Mouse (Mus musculus): ENCODE data around the gene Mllt10. TPM values are rescaled to one million over a fixed set of nuclear protein-coding genes. Genes with fewer than 3 reads are reported as not detected.
"Not testable (repeated sequence)": the region's sequence is repeated elsewhere in the genome, so short reads cannot be mapped to it uniquely, and the experiment has no call there.

Gene Mllt10
- polyA plus RNA-seq, 1 experiment from 2014 or later: 75.3 TPM

GRCm38 (mm10) chr2:18068071-18068796, 13.2 kb downstream of the Mllt10 start:
- 79% methylated on average over 4 of the region's 4 CpGs for WGBS
- H3K4me3 ChIP-seq: no peak overlapping the region
- H3K4me1 ChIP-seq: peaks cover 13% of the 10 kb centered on the region
- peaks cover 22% of the 10 kb centered on the region for H3K36me3 ChIP-seq (ENCODE audit: poor library complexity, severe bottlenecking)
- no peak overlapping the region for H3K27ac ChIP-seq
- no peaks in the 10 kb centered on the region for H3K9me3 ChIP-seq (replicated peaks)
- H3K4me2 ChIP-seq: no peak overlapping the region
- H3K27me3 ChIP-seq: no peaks in the 10 kb centered on the region
- H3K9ac ChIP-seq: no peak overlapping the region
- ATAC-seq: no peak

- WGBS: 94% methylated on average over 2 of the region's 2 CpGs
Measured at GRCm38 (mm10) chr2:18071947-18072346, 16.9 kb downstream of the Mllt10 start.

GRCm38 (mm10) chr2:18080182-18080860, 25.3 kb downstream of the Mllt10 start:
- peaks cover 62% of the 10 kb centered on the region for H3K36me3 ChIP-seq (ENCODE audit: poor library complexity, severe bottlenecking)
- 87% methylated on average over 2 of the region's 2 CpGs for WGBS
- no peaks in the 10 kb centered on the region for H3K9me3 ChIP-seq (replicated peaks)
- no peak overlapping the region for H3K27ac ChIP-seq
- H3K9ac ChIP-seq: no peak overlapping the region
- no peaks in the 10 kb centered on the region for H3K4me1 ChIP-seq
- ATAC-seq: no peak
- no peak overlapping the region for H3K4me3 ChIP-seq
- H3K27me3 ChIP-seq: no peaks in the 10 kb centered on the region
- no peak overlapping the region for H3K4me2 ChIP-seq

More at GRCm38 (mm10) chr2:18071947-18072346, 16.9 kb downstream of the Mllt10 start:
- no peak overlapping the region for H3K4me3 ChIP-seq
- no peak for ATAC-seq
- H3K36me3 ChIP-seq (ENCODE audit: poor library complexity, severe bottlenecking): peaks cover 42% of the 10 kb centered on the region
- H3K4me2 ChIP-seq: no peak overlapping the region
- no peak overlapping the region for H3K27ac ChIP-seq
- no peak overlapping the region for H3K9ac ChIP-seq
- H3K9me3 ChIP-seq (replicated peaks): no peaks in the 10 kb centered on the region
- no peaks in the 10 kb centered on the region for H3K27me3 ChIP-seq
- H3K4me1 ChIP-seq: no peaks in the 10 kb centered on the region

- H3K4me1 ChIP-seq; H3K4me3 ChIP-seq; H3K4me2 ChIP-seq; H3K9me3 ChIP-seq (replicated peaks); H3K27ac ChIP-seq; H3K27me3 ChIP-seq; ATAC-seq; H3K9ac ChIP-seq: not testable (repeated sequence)
- WGBS: 94% methylated on average over 3 of the region's 3 CpGs
- H3K36me3 ChIP-seq (ENCODE audit: poor library complexity, severe bottlenecking): peaks cover 73% of the 10 kb centered on the region
Measured at GRCm38 (mm10) chr2:18087695-18088094, 32.7 kb downstream of the Mllt10 start.

- H3K36me3 ChIP-seq (ENCODE audit: poor library complexity, severe bottlenecking): peaks cover 43% of the 10 kb centered on the region
- no peak overlapping the region for H3K4me3 ChIP-seq
- no peaks in the 10 kb centered on the region for H3K4me1 ChIP-seq
- H3K27ac ChIP-seq: no peak overlapping the region
- no peaks in the 10 kb centered on the region for H3K9me3 ChIP-seq (replicated peaks)
- H3K27me3 ChIP-seq: no peaks in the 10 kb centered on the region
- H3K4me2 ChIP-seq: no peak overlapping the region
- H3K9ac ChIP-seq: no peak overlapping the region
- no peak for ATAC-seq
- 83% methylated on average over 1 of the region's 1 CpGs for WGBS
Measured at GRCm38 (mm10) chr2:18093858-18094257, 38.8 kb downstream of the Mllt10 start.

GRCm38 (mm10) chr2:18094319-18094718, 39.3 kb downstream of the Mllt10 start:
- H3K27me3 ChIP-seq: no peaks in the 10 kb centered on the region
- ATAC-seq: no peak
- peaks cover 45% of the 10 kb centered on the region for H3K36me3 ChIP-seq (ENCODE audit: poor library complexity, severe bottlenecking)
- no peak overlapping the region for H3K4me3 ChIP-seq
- H3K4me1 ChIP-seq: no peaks in the 10 kb centered on the region
- H3K27ac ChIP-seq: no peak overlapping the region
- no peak overlapping the region for H3K9ac ChIP-seq
- H3K9me3 ChIP-seq (replicated peaks): no peaks in the 10 kb centered on the region
- H3K4me2 ChIP-seq: no peak overlapping the region

GRCm38 (mm10) chr2:18095804-18096203, 40.8 kb downstream of the Mllt10 start:
- ATAC-seq: no peak
- H3K4me1 ChIP-seq: no peaks in the 10 kb centered on the region
- no peaks in the 10 kb centered on the region for H3K9me3 ChIP-seq (replicated peaks)
- no peaks in the 10 kb centered on the region for H3K27me3 ChIP-seq
- WGBS: 70% methylated on average over 2 of the region's 2 CpGs
- H3K27ac ChIP-seq: no peak overlapping the region
- no peak overlapping the region for H3K9ac ChIP-seq
- no peak overlapping the region for H3K4me2 ChIP-seq
- peaks cover 45% of the 10 kb centered on the region for H3K36me3 ChIP-seq (ENCODE audit: poor library complexity, severe bottlenecking)
- no peak overlapping the region for H3K4me3 ChIP-seq

GRCm38 (mm10) chr2:18100914-18101313, 45.9 kb downstream of the Mllt10 start:
- 94% methylated on average over 2 of the region's 2 CpGs for WGBS
- no peaks in the 10 kb centered on the region for H3K27me3 ChIP-seq

GRCm38 (mm10) chr2:18107561-18107960, 52.5 kb downstream of the Mllt10 start:
- no peak for ATAC-seq
- no peak overlapping the region for H3K4me3 ChIP-seq
- H3K9me3 ChIP-seq (replicated peaks): no peaks in the 10 kb centered on the region; the same call in 1 of the 2 replicates
- no peak overlapping the region for H3K4me2 ChIP-seq
- H3K4me1 ChIP-seq: no peaks in the 10 kb centered on the region
- no peak overlapping the region for H3K27ac ChIP-seq
- peaks cover 19% of the 10 kb centered on the region for H3K36me3 ChIP-seq (ENCODE audit: poor library complexity, severe bottlenecking)
- H3K27me3 ChIP-seq: no peaks in the 10 kb centered on the region
- no peak overlapping the region for H3K9ac ChIP-seq

More at GRCm38 (mm10) chr2:18100914-18101313, 45.9 kb downstream of the Mllt10 start:
- H3K27ac ChIP-seq: no peak overlapping the region
- no peak overlapping the region for H3K9ac ChIP-seq
- no peak overlapping the region for H3K4me3 ChIP-seq
- ATAC-seq: no peak
- H3K4me2 ChIP-seq: no peak overlapping the region
- no peaks in the 10 kb centered on the region for H3K4me1 ChIP-seq
- H3K9me3 ChIP-seq (replicated peaks): no peaks in the 10 kb centered on the region
- H3K36me3 ChIP-seq (ENCODE audit: poor library complexity, severe bottlenecking): peaks cover 42% of the 10 kb centered on the region

- WGBS: 95% methylated on average over 3 of the region's 3 CpGs
- Histone ChIP-seq H3K4me2 (no peak overlapping the region), H3K4me3 (no peak overlapping the region), H3K27me3 (no peaks in the 10 kb centered on the region), H3K27ac (no peak overlapping the region), H3K9ac (no peak overlapping the region), H3K9me3 (replicated peaks) (no peaks in the 10 kb centered on the region; the same call in 1 of the 2 replicates), H3K4me1 (no peaks in the 10 kb centered on the region), H3K36me3 (ENCODE audit: poor library complexity, severe bottlenecking) (peaks cover 20% of the 10 kb centered on the region)
- ATAC-seq: no peak
Measured at GRCm38 (mm10) chr2:18108214-18108613, 53.2 kb downstream of the Mllt10 start.

GRCm38 (mm10) chr2:18111411-18111810, 56.4 kb downstream of the Mllt10 start:
- no peak overlapping the region for H3K4me3 ChIP-seq
- peaks cover 4% of the 10 kb centered on the region; the same call in 1 of the 2 replicates for H3K9me3 ChIP-seq (replicated peaks)
- H3K27ac ChIP-seq: no peak overlapping the region
- no peak for ATAC-seq
- H3K4me2 ChIP-seq: no peak overlapping the region
- H3K27me3 ChIP-seq: no peaks in the 10 kb centered on the region
- H3K4me1 ChIP-seq: no peaks in the 10 kb centered on the region
- H3K36me3 ChIP-seq (ENCODE audit: poor library complexity, severe bottlenecking): peaks cover 29% of the 10 kb centered on the region
- H3K9ac ChIP-seq: no peak overlapping the region

- Histone ChIP-seq H3K36me3 (ENCODE audit: poor library complexity, severe bottlenecking) (peaks cover 23% of the 10 kb centered on the region), H3K27me3 (no peaks in the 10 kb centered on the region), H3K4me2 (no peak overlapping the region), H3K4me3 (no peak overlapping the region), H3K27ac (no peak overlapping the region), H3K9ac (no peak overlapping the region), H3K9me3 (replicated peaks) (0 out of 2 replicates have a peak, but pooled peaks cover 4% of the 10 kb centered on the region), H3K4me1 (no peaks in the 10 kb centered on the region)
- ATAC-seq: no peak
- 66% methylated on average over 3 of the region's 3 CpGs for WGBS
Measured at GRCm38 (mm10) chr2:18116432-18116831, 61.4 kb downstream of the Mllt10 start.
